Mouse (Mus musculus): ENCODE results near the gene Kmt2e. TPM values are rescaled to one million over a fixed set of nuclear protein-coding genes. Genes with fewer than 3 reads are reported as not detected.

Gene Kmt2e
- total RNA-seq, 2 experiments from 2014 or later = 90.6 to 93.1 TPM

DNA sequence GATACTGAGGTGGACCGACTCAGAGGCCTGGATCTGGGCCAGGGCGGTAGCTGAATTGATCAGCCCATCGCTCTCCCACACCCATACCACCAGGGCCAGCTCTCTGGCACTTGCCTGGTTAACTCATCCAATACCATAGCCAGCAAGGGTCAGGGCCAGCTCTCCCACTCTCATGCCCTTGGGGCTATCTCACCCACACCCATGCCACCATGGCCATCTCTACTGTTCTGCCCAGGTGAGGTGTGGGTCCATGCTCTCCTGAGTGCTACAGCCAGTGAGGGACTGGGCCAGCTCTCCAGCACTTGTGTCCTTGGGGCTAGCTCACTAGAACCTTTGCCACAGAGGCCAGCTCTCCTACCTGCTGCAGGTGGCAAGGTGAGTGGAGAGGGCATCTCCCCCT, 34.1 kb upstream of the Kmt2e start:
- TF ChIP-seq CTCF (conservative IDR thresholded peaks at IDR 0.05) = no peak
- H3K27ac ChIP-seq = no peak overlapping the region
- no peak overlapping the region for H3K4me3 ChIP-seq
- DNase-seq (ENCODE audit: low spot score in 2 of 2) = peak in 1 of 2 experiments; percentile 8

- H3K4me3 ChIP-seq = no peak overlapping the region
- TF ChIP-seq CTCF (conservative IDR thresholded peaks at IDR 0.05) = no peak
- peak in 1 of 2 experiments; percentile 6 for DNase-seq (ENCODE audit: low spot score in 2 of 2)
- no peak overlapping the region for H3K27ac ChIP-seq
These were observed 33.4 kb upstream of the Kmt2e start for GRCm38 (mm10) chr5:23400868-23401267.

- no peak for TF ChIP-seq CTCF (conservative IDR thresholded peaks at IDR 0.05)
- H3K4me3 ChIP-seq = no peak overlapping the region
- DNase-seq (ENCODE audit: low spot score in 2 of 2) = no peak
- no peak overlapping the region for H3K27ac ChIP-seq
These were observed 32.9 kb upstream of the Kmt2e start for GRCm38 (mm10) chr5:23401368-23401767.

- Histone ChIP-seq H3K4me3 (no peak overlapping the region), H3K27ac (no peak overlapping the region)
- DNase-seq (ENCODE audit: low spot score in 2 of 2) = no peak
- no peak for TF ChIP-seq CTCF (conservative IDR thresholded peaks at IDR 0.05)
These were observed 32.2 kb upstream of the Kmt2e start for GRCm38 (mm10) chr5:23401999-23402398.

DNA sequence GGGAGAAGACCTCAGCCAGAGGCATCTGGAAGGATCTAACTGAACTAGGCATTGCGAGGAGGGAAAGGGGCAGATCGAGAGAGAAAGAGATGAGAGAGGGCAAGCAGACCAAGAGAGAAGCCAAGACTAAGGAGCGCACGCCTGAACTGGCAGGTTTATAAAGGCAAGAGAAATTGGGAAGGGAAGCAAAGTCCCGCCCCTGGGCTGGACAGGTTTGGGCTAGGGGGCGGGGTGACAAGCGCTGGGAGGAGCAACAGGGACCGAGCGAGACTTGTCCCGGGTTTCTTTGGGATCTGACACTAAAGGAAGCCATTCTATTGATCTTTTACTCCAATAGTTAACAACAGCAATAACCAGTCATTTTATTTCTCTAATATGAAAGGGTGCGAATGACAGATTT, 31.1 kb upstream of the Kmt2e start:
- Histone ChIP-seq H3K4me3 (no peak overlapping the region), H3K27ac (no peak overlapping the region)
- no peak for TF ChIP-seq CTCF (conservative IDR thresholded peaks at IDR 0.05)
- DNase-seq (ENCODE audit: low spot score in 2 of 2) = no peak

DNA sequence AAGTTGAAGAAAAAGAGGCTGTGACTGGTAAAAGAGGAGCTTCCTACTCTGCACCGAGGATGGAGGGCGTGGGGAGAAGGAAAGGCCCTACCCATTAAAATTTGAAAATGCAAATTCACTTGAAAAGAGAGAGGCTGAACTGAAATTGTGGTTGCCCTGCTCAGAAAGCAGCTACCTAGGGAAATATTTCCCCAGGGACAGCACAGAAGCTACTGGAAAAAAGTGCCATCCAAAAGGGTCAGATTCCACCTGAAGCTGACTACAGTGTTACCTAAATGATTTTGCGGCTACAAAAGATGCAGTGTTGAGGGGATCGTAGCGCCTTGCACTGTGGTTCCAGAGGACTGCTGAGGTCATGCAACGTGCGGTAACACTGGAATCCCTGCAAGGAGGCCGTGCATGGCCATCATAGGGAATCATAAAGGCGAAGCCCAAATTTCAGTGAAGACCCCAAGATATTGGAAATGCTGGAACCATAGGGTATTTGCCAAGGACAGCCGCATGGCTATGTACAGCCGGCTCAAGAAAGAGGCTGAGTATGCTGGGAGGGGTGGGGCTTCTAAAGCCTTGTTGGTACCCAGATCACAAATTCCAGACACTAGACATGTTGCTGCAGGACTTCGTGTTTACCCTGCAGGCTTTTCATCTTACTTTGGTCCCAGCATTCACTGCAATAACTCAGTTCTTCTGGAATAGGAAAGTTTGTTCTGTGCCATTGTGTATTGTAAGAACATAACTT, 28.4 kb upstream of the Kmt2e start:
- no peak for DNase-seq (ENCODE audit: low spot score in 2 of 2)
- TF ChIP-seq CTCF (conservative IDR thresholded peaks at IDR 0.05) = no peak
- H3K27ac ChIP-seq = no peak overlapping the region
- no peak overlapping the region for H3K4me3 ChIP-seq

GRCm38 (mm10) chr5:23406405-23406745, 27.9 kb upstream of the Kmt2e start:
- Histone ChIP-seq H3K4me3 (no peak overlapping the region), H3K27ac (no peak overlapping the region)
- no peak for DNase-seq (ENCODE audit: low spot score in 2 of 2)
- TF ChIP-seq CTCF (conservative IDR thresholded peaks at IDR 0.05) = no peak

DNA sequence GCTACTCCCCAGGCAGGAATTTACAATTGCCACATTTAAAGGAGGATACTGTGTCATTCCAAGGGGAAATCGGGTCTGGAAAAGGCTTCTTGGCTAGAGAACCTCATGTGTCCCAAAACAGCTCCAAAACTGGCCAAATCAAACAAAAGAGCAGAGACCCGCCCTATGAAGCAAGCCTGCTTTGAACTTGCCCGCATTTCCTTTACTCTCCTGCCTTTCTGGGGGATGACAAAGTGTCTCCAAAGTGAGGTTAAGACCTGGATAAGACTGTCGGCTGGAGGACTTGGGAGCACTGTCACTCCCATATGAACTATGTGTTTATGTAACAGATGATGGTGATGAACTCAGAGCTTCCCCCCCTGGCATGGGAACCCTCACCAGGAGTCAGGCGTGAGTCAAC, 26.1 kb upstream of the Kmt2e start:
- no peak for TF ChIP-seq CTCF (conservative IDR thresholded peaks at IDR 0.05)
- DNase-seq (ENCODE audit: low spot score in 2 of 2) = no peak
- H3K27ac ChIP-seq = no peak overlapping the region
- H3K4me3 ChIP-seq = no peak overlapping the region

DNA sequence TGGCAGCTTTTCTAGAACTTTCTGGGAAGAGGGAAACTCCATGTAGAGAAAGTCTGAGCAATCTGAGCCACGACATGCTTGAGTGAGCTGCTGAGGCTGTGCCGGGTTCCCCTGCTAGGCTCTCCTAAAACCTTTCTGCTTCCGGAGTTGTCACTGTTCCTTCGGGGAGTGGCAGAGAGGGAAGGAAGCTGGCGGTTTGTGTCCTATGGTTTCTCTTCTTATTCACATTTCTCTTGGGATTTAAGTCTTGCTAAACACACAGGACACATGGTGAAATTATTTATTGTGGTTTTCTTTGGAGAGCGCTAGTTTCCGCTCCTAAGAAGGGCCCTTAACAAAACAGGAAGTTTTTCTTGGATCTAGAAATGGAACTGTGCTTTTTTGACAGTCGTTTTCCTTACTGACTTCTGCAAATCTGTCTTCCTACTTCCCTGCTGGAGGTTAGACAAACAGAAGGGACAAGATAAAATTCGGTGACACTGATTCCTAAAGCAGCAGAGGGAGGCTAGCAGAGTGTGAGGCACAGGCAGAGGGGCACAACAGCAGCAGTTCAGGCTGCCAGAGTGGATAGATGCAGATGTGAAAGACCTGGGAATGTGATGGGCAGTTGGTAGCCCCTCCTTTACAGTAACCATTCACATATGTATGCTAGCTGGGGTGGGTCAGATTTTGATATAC, 24.1 kb upstream of the Kmt2e start:
- Histone ChIP-seq H3K27ac (peak overlapping the region; percentile 46; the same call in 1 of the 2 replicates), H3K4me3 (no peak overlapping the region)
- no peak for DNase-seq (ENCODE audit: low spot score in 2 of 2)
- no peak for TF ChIP-seq CTCF (conservative IDR thresholded peaks at IDR 0.05)

DNA sequence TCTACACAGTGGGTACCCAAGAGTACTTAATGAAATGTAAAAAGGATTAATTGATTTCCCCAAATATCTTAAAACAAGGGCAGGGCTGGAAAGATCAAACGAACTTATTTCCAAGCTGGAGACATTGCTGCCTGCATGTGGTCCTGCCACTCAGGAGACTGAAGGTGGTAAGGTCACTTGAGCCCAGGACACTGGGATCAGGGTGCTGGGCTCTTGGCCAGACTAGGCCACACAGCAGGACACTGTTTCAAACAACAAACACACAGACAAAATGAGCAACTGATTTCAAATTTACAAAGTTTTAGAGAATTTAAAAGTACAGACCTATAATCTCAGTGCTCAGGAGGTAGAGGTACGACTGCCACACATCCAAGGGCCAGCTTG, 23.5 kb upstream of the Kmt2e start:
- DNase-seq (ENCODE audit: low spot score in 2 of 2) = no peak
- no peak overlapping the region for H3K4me3 ChIP-seq
- TF ChIP-seq CTCF (conservative IDR thresholded peaks at IDR 0.05) = no peak
- H3K27ac ChIP-seq = peak overlapping the region; percentile 46; the same call in 1 of the 2 replicates

DNA sequence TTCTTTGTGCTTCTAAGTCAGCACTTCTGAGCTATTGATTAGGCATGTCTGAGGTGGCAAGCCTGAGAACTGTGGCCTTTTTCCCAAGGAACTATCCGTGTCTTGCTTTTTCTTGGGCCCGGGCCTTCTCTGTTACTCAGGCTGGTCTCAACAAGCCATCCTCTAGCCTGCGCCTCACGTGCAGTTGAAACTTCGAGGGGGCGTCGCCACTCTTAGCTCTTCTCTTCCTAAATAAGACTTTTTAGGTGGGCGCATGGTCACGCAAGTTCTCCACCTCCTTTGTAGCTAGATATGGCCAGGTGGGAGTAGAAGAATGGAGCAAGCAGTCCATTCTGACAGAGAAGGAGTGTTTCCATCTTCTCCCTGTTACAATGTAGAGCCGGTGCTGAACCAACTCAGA, 22.6 kb upstream of the Kmt2e start:
- no peak overlapping the region for H3K4me3 ChIP-seq
- no peak for DNase-seq (ENCODE audit: low spot score in 2 of 2)
- H3K27ac ChIP-seq = no peak overlapping the region
- TF ChIP-seq CTCF (conservative IDR thresholded peaks at IDR 0.05) = no peak

DNA sequence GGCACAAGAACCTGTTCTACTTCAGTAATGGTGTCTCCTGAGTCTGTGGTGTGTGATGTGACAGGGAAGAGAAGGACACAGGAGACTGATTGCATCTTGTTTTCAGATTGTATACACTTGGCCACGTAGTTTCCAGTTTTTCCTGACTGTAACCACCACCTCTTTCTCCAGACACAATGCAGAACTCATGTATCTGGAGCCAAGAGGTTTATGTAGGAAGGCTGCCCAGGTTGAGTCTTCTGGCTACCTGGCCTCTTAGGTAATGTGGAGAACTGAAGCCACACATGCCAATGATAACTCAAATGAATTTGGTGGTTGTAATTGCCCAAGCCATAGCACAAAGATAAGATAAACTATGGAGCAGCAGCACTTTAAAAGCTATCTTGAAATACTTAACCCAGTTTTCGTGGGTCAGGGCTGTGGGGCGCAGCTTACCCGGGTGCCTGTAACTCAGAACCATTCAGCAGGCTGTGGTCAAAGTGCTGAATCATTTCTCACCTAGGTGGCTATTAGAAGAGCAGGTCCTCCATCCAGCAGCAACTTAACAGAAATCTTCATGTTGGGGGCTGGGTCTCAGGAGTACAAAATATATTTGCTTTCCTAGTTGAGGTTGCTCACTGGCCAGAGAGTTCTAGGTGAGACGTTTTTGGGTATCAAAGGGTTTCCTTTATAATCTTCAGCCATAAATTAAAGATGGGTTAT, 21.8 kb upstream of the Kmt2e start:
- H3K27ac ChIP-seq = peak overlapping the region; percentile 78
- no peak for TF ChIP-seq CTCF (conservative IDR thresholded peaks at IDR 0.05)
- no peak for DNase-seq (ENCODE audit: low spot score in 2 of 2)

GRCm38 (mm10) chr5:23413058-23413457, 21.2 kb upstream of the Kmt2e start:
- TF ChIP-seq CTCF (conservative IDR thresholded peaks at IDR 0.05) = no peak

More for the DNA sequence above, 21.8 kb upstream of the Kmt2e start:
- H3K4me3 ChIP-seq = no peak overlapping the region

More at GRCm38 (mm10) chr5:23413058-23413457, 21.2 kb upstream of the Kmt2e start:
- Histone ChIP-seq H3K4me3 (no peak overlapping the region), H3K27ac (peak overlapping the region; percentile 78)
- no peak for DNase-seq (ENCODE audit: low spot score in 2 of 2)
